Mouse (Mus musculus) adrenal gland, postnatal 4 days (tissue): ENCODE measurements around the gene Vmn1r226. TPM values are rescaled to one million over a fixed set of nuclear protein-coding genes. Genes with fewer than 3 reads are reported as not detected.

ENCODE experiments used
- DNase-seq, 2 experiments: peaks; one replicate each; pipeline ENCODE4 v3.0.0; 2021 to 2022; ENCODE audit warnings: low spot score in 2 of 2, mixed read lengths in 2 of 2
- long read RNA-seq, 2 experiments: library from polyadenylated mRNA; stranded (forward); transcript quantifications; one replicate each; pipeline ENCODE4 v2.0.0; 2021
- total RNA-seq, 2 experiments: library from RNA; stranded (reverse); gene quantifications; 2 replicates each; pipeline ENCODE4 v1.2.3; 2021

The Vmn1r226 gene
- not detected for total RNA-seq
- long read RNA-seq, experiment 1: 0 reads
- long read RNA-seq, experiment 2: 0 reads

- no peak for DNase-seq
Observed at GRCm38 (mm10) chr17:20682543-20682942, at the start of gene Vmn1r226. TSS of gene Vmn1r226 (plus strand) at chr17:20682843.

- no peak for DNase-seq
Observed at GRCm38 (mm10) chr17:20729543-20729942, 46.9 kb downstream of the Vmn1r226 start, which contains the start of gene Vmn1r227. TSS of gene Vmn1r227 (plus strand) at chr17:20729843.

Other genes with a start within 250 kb of the Vmn1r226 start
- gene Vmn2r108, start 201.5 kb upstream of the Vmn1r226 start, total RNA-seq: not detected
- not detected for gene Vmn1r225, start 184.7 kb upstream of the Vmn1r226 start, total RNA-seq
- gene Vmn2r109, start 118.1 kb upstream of the Vmn1r226 start, total RNA-seq: not detected
- not detected for gene Vmn2r110, start 86.4 kb upstream of the Vmn1r226 start, total RNA-seq
- not detected for gene Fpr-rs3, start 58.0 kb upstream of the Vmn1r226 start, total RNA-seq
- not detected for gene Vmn1r227, start 47.0 kb downstream of the Vmn1r226 start, total RNA-seq
- not detected for gene Vmn1r228, start 103.3 kb downstream of the Vmn1r226 start, total RNA-seq
- not detected for gene Vmn1r229, start 128.7 kb downstream of the Vmn1r226 start, total RNA-seq
- gene Vmn1r230, start 157.6 kb downstream of the Vmn1r226 start, total RNA-seq: not detected
- gene Vmn1r231, start 222.2 kb downstream of the Vmn1r226 start, total RNA-seq: not detected
- not detected for gene Vmn1r232, start 236.9 kb downstream of the Vmn1r226 start, total RNA-seq